Mouse (Mus musculus) left cerebral cortex, postnatal 25 days (tissue): ENCODE data around the gene Entpd8. TPM values are rescaled to one million over a fixed set of nuclear protein-coding genes. Genes with fewer than 3 reads are reported as not detected.
A peak's percentile ranks its signal among the peaks of the same experiment; 100 is the strongest.

Experiments used
- DNase-seq, 2 experiments: peaks; one replicate each; pipeline ENCODE4 v3.0.0; 2022; ENCODE audit warnings: low spot score in 2 of 2, mixed read lengths in 1 of 2
- intact Hi-C: fragments of 180-260 bp; cut with DNase I; formaldehyde crosslinking; loops from one replicate; pipeline ENCODE4 v1.15.1; 2025
- total RNA-seq, 2 experiments: library from RNA; stranded (reverse); gene quantifications; 2 replicates each; pipeline ENCODE4 v1.2.3; 2021

The Entpd8 gene
- total RNA-seq, 2 experiments from 2014 or later: not detected

DNA sequence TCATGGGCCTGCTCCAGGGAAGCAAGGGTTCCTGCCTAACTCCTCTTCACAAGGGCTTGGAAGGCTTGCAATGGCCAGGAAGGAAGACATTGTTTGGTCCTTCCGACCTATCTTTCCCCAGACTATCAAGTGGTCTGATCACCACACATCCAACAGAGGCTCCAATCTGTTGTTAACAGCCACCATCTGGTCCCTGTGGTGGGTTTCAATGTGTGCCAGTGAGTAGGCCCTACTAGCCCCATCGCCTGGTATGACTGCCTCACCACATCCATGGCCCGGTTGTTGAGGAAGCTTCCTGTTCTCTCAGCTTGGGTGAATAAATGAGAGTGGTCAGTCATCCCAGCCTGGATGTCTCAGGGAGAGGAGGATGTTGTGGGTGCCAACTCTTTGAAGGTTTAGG lies 8.5 kb downstream of the Entpd8 start:
- no peak for DNase-seq
- intact Hi-C loops: no loop called here

GRCm38 (mm10) chr2:25094785-25095108 lies 14.6 kb downstream of the Entpd8 start:
- intact Hi-C loops: loop anchor here (5.0 kb wide), 2 partner anchors 48 to 63 kb away; no protein-coding TSS in a partner anchor

GRCm38 (mm10) chr2:25095109-25095850 lies 15.2 kb downstream of the Entpd8 start, which contains the start of gene Noxa1:
Noxa1 (minus strand) TSS chr2:25095149.
- intact Hi-C loops: loop anchor here (5.0 kb wide), 2 partner anchors 47 to 62 kb away; no protein-coding TSS in a partner anchor
- no peak for DNase-seq

More at GRCm38 (mm10) chr2:25094785-25095108, 14.6 kb downstream of the Entpd8 start:
- DNase-seq: no peak

DNA sequence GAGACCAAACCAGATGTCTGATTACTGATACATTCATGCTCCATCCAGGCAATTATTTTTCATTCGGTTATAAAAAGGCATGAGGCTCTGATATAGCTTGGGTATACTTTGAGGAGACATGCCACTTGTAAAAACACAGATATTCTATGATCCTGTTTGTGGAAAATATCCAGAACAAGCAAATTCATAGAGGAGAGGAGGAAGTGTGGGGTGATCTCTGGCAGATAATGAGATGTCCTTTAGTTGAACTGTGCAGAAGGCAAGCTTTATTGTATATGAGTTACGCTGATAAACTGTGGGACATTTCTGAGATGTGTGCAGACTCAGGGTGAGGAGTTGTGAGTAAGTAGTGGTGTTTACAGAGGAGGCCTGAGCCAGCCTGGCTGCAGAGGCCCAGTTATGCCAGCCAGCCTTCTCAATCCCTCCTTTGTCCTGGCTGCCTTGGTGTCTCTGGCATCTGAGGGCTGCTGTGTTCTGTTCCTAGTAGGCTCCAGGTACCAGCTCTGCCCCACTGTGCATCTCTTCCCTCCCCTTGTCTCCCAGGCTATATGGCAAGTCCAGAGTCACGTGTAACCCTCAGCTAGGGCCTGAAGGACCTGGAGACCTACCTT lies 18.0 kb downstream of the Entpd8 start:
- peak; percentile 8 to 18 for DNase-seq
- intact Hi-C loops: loop anchor here (2.0 to 5.0 kb wide), 3 partner anchors 44 to 87 kb away; no protein-coding TSS in a partner anchor

DNA sequence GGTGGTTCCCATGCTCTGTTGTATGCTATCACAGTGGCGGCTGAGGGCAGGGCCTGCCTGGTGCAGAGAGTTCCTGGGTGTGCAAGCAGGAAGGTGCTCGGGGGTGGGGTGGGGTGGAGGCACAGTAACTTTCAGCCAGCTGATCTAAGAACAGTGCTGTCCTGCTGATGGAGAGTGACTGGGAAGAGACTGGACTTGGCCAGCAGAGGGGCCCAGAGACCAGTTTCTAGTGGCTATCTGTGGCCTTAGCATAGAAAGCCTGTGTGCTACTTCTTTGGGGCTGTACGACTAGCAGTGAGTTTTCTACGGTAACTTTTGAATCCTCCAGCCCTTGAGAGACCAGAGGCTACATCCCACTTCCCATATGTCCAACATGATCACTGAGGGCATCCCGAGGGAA lies 18.9 kb downstream of the Entpd8 start:
- peak; percentile 12 to 20 for DNase-seq
- intact Hi-C loops: loop anchor here (2.0 to 5.0 kb wide), 3 partner anchors 43 to 86 kb away; no protein-coding TSS in a partner anchor

- intact Hi-C loops: loop anchor here (2.0 to 5.0 kb wide), 3 partner anchors 43 to 85 kb away; no protein-coding TSS in a partner anchor
- DNase-seq: no peak
Observed at GRCm38 (mm10) chr2:25099703-25100102, 19.6 kb downstream of the Entpd8 start.

GRCm38 (mm10) chr2:25104122-25104521 lies 24.0 kb downstream of the Entpd8 start:
- DNase-seq: peak in 1 of 2 experiments; percentile 28
- intact Hi-C loops: no loop called here

GRCm38 (mm10) chr2:25106045-25106444 lies 25.9 kb downstream of the Entpd8 start:
- intact Hi-C loops: no loop called here
- DNase-seq: no peak

DNA sequence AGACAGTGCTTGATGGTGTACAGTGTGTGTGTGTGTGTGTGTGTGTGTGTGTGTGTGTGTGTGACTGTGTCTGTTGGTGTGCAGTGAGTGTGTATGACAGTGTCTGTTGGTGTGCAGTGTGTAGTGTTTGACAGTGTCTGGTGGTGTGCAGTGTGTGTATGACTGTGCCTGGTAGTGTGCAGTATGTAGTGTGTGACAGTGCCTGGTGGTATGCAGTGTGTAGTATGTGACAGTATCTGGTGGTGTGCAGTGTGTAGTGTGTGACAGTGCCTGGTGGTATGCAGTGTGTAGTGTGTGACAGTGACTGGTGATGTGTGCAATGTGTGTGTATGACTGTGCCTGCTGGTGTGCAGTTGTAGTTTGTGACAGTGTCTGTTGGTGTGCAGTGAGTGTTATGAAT lies 29.4 kb downstream of the Entpd8 start:
- intact Hi-C loops: no loop called here
- no peak for DNase-seq

DNA sequence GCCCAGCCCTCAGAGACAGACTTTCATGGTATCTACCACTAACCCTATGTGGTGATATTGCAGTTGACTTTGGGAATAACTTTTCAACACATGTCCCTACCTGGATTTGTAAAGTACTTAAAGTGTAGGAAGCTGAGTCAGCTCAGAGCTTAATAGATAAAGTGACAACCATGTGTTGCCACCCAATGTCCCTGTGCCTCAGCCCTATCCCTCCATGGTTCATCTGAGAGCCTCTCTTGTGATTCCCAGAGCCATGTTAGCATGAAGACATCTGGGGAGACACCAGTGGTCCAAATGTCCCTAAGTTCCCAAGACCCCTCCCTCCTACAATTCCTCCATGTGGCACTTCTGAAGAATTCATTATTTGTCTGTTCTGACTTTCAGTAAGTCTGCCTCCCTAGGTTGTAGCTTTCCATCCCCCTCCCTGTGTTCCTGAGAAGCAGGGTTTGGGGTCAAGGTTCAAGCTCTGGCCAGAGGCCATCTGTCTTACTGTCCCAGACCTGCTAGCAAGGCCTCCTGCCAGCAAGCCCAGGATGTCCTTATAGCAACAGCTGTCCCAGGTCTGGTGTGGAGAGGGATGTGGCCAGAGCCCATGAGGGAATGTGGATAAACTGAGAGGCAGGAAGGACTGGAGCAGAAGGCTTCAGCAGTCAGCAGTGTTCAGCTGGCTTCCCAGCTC lies 30.5 kb downstream of the Entpd8 start:
- intact Hi-C loops: no loop called here
- DNase-seq: no peak

GRCm38 (mm10) chr2:25111184-25111791 lies 31.2 kb downstream of the Entpd8 start:
- DNase-seq: no peak
- intact Hi-C loops: no loop called here

- intact Hi-C loops: no loop called here
- DNase-seq: no peak
Observed at GRCm38 (mm10) chr2:25114308-25114707, 34.2 kb downstream of the Entpd8 start.

GRCm38 (mm10) chr2:25115442-25115841 lies 35.3 kb downstream of the Entpd8 start:
- no peak for DNase-seq
- intact Hi-C loops: no loop called here

DNA sequence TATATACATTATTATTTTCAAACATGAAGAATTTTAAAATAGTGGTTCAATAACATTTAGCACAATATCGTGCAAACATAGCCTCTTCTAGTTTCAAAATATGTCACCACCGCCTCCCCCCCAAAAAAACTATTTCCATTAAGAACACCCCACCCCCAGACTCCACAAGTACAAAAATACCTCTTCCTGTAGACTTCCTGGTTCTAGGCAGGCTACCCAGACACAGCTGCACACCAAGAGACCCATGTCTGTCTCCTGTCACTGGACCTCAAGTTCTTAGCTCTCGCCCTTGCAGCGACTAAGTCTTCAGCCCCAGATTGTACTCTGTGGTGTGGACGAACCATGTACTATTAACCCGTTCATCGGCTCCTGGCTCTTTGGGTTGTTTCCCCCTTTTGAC lies 40.9 kb downstream of the Entpd8 start:
- no peak for DNase-seq
- intact Hi-C loops: no loop called here

- no peak for DNase-seq
- intact Hi-C loops: no loop called here
Observed at GRCm38 (mm10) chr2:25122666-25123065, 42.6 kb downstream of the Entpd8 start.

DNA sequence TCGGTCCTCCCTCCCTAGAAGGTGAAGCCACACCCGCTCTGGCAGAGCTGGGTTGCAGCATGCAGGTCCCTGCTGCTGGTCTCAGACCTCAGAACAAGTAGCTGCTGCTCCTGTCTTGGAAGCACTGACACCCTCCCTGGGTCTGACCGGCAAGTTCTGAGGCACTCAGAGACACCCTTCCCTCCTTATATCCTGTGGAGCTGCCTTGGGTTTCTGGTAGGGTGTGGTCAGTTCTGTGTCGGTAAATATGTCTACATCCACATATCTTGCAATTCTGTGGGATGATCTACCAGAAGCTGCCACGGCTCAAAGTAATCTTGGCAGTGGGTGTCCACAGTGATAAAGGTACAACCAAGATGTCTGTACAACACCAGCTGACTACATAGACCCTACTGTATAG lies 43.4 kb downstream of the Entpd8 start:
- intact Hi-C loops: no loop called here
- DNase-seq: no peak

GRCm38 (mm10) chr2:25124411-25124810 lies 44.3 kb downstream of the Entpd8 start:
- DNase-seq: no peak
- intact Hi-C loops: no loop called here

- intact Hi-C loops: loop anchor here (5.0 kb wide), 1 partner anchor 62 kb away; no protein-coding TSS in a partner anchor
- no peak for DNase-seq
Observed at GRCm38 (mm10) chr2:25125146-25125545, 45.0 kb downstream of the Entpd8 start.

DNA sequence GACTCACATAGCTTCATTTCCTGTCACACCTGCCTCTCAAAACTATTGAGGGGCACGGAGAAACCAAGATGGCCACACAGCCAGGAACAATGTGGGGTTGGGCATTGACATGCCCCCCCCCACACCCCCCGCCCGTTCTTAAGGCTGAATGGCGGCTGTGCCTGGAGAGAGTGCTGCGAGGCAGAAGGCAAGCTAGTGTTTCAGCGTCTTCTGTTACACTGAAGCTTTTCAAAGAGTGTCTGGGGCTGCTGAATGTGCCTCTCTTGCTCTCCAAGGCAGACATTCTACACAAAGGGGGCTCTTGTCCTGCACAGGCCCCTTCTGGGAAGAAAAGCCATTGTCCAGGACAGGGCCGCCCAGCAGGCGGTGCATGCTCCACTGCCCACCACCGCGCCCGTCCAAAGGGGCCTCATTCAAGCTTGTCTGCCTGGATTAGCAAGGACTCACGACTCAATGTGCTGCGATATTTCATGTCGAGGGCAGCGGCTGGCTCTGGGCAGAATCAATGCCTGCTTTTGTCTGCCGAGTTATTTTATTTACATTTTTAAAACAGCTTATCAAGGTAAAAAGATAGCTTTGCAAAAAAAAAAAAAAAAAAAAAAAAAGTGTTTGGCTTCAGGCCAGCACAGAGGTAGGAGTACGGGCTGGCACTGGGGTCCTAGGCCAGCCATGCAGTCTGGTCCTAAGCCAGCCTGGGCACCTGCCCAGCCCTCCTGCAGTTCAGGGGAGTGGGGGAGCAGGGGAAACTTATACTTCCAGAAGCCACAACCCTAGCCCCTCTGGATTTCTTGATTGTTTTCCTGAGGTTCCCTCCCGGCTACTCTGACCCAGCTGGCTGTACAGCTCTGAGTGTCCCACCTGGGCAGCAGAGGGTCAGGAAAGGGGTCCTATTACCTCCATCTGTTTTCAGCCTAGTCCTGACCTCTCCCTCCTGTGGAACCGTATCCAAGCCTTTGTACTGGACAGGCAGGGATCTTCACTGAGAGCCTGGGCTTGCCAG lies 46.2 kb downstream of the Entpd8 start:
- peak; percentile 10 to 24 for DNase-seq

More for the DNA sequence above, 46.2 kb downstream of the Entpd8 start:
- intact Hi-C loops: loop anchor here (5.0 kb wide), 1 partner anchor 61 kb away; no protein-coding TSS in a partner anchor
